Mouse (Mus musculus): Measurements from ENCODE around the gene Atp6v0e. TPM values are rescaled to one million over a fixed set of nuclear protein-coding genes. Genes with fewer than 3 reads are reported as not detected.

Atp6v0e gene
- total and polyA plus RNA-seq, 3 experiments: 190 to 422 (median 226) TPM

DNA sequence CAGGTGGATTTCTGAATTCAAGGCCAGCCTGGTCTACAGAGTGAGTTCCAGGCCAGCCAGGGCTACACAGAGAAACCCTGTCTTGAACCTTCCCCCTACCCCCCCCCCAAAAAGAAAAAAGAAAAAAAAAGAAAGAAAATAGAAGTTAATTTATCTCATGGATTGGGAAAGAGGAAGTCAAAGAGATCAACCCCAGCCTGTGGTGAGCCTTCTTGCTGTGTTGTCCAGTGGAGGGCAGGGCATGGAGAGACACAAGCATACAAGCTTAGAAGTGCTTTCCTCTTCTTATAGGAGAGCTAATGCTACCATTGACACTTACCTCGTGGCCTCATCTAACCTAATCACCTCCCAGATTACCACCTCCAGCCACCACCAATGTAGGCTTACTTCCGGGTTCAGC lies 23.2 kb upstream of the Atp6v0e start:
- no peak overlapping the region for H3K27ac ChIP-seq (ENCODE audit: insufficient read depth, low read depth)
- H3K4me2 ChIP-seq (ENCODE audit: insufficient read depth, low read depth, poor library complexity, severe bottlenecking): no peak overlapping the region
- dilution Hi-C loops (cut with MboI; ENCODE audit: extremely low pct_ligation_motif_present, extremely low pct_unique_long_range_greater_than_20kb, low sequenced_read_pairs): no loop called here
- H3K9ac ChIP-seq (ENCODE audit: insufficient read depth, low read depth): no peak overlapping the region
- H3K36me3 ChIP-seq (replicated peaks in 1 of 2; ENCODE audit: control insufficient read depth in 1 of 2, insufficient read depth in 1 of 2, low read length in 1 of 2): peaks cover 84 to 97% of the 10 kb centered on the region in 2 experiments
- H3K4me1 ChIP-seq (ENCODE audit: control insufficient read depth in 1 of 2, insufficient read depth in 2 of 2): no peaks in the 10 kb centered on the region
- in situ Hi-C loops (cut with MboI; ENCODE audit: low pct_ligation_motif_present, low pct_unique_long_range_greater_than_20kb, low sequenced_read_pairs): loop anchor here (5.0 to 25.0 kb wide), 3 partner anchors 132 to 352 kb away; no protein-coding TSS in a partner anchor
- no peak for DNase-seq (ENCODE audit: extremely low read depth)
- TF ChIP-seq CTCF (conservative IDR thresholded peaks at IDR 0.05 in 1 of 2, IDR thresholded peaks at IDR 0.05 in 1 of 2; ENCODE audit: low read depth in 2 of 2, low read length in 2 of 2) (no peak), TBP (conservative IDR thresholded peaks at IDR 0.05; ENCODE audit: low read depth, low read length) (no peak), PAX5 (IDR thresholded peaks at IDR 0.05; ENCODE audit: low read length) (no peak), ZNF384 (IDR thresholded peaks at IDR 0.05; ENCODE audit: low read depth, low read length) (no peak), ETS1 (conservative IDR thresholded peaks at IDR 0.05; ENCODE audit: low read depth, low read length) (no peak), HCFC1 (IDR thresholded peaks at IDR 0.05; ENCODE audit: low read depth, low read length) (no peak), UBTF (IDR thresholded peaks at IDR 0.05; ENCODE audit: low read depth, low read length) (no peak), SMC3 (IDR thresholded peaks at IDR 0.05; ENCODE audit: low read depth, low read length) (no peak)
- no peak overlapping the region for H3K4me3 ChIP-seq (replicated peaks in 1 of 3; ENCODE audit: low read depth in 2 of 3, low read length in 2 of 3, poor library complexity in 1 of 3)
- H3K27me3 ChIP-seq (replicated peaks): no peaks in the 10 kb centered on the region
- no peaks in the 10 kb centered on the region for H3K9me3 ChIP-seq (replicated peaks; ENCODE audit: low read length)
- no peaks in the 10 kb centered on the region for H3K79me2 ChIP-seq (replicated peaks; ENCODE audit: control insufficient read depth, extremely low read depth, insufficient read depth, poor library complexity, severe bottlenecking)

DNA sequence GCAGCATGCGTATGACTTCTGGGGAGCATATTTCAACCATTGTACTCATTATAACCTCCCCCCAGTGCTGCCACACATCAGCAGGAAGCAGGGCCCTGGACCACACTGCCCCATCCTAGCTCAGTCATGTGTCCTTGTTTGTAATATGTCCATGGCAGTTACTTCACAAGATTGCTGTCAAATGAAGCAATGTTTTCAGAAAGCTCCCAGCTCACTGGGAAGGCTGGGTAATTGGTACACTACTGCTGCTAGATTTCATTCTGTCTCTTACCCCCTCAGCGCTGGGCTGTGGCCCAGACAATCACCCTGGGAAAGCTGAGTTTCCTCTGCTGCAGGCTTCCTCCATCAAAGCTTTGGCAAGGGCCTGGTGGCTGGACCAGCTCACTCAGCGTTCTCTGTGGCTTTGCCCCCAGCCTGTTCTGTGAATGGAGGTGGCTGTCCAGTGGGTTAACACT lies 22.7 kb upstream of the Atp6v0e start:
- H3K4me2 ChIP-seq (ENCODE audit: insufficient read depth, low read depth, poor library complexity, severe bottlenecking): no peak overlapping the region
- TF ChIP-seq RAD21 (IDR thresholded peaks at IDR 0.05; ENCODE audit: low read depth, low read length) (no peak), ETS1 (conservative IDR thresholded peaks at IDR 0.05; ENCODE audit: low read depth, low read length) (no peak), IRF4 (IDR thresholded peaks at IDR 0.05; ENCODE audit: low read depth, low read length) (no peak), MAZ (IDR thresholded peaks at IDR 0.05; ENCODE audit: low read depth, low read length) (no peak), NRF1 (IDR thresholded peaks at IDR 0.05; ENCODE audit: low read depth, low read length) (no peak), NELFE (IDR thresholded peaks at IDR 0.05; ENCODE audit: low read depth, low read length) (no peak), UBTF (IDR thresholded peaks at IDR 0.05; ENCODE audit: low read depth, low read length) (no peak), ELF1 (IDR thresholded peaks at IDR 0.05; ENCODE audit: low read depth, low read length) (no peak), PAX5 (IDR thresholded peaks at IDR 0.05; ENCODE audit: low read length) (no peak), POLR2A (IDR thresholded peaks at IDR 0.05; ENCODE audit: low read depth, low read length) (no peak), RCOR1 (conservative IDR thresholded peaks at IDR 0.05; ENCODE audit: low read depth, low read length) (no peak)
- in situ Hi-C loops (cut with MboI; ENCODE audit: low pct_ligation_motif_present, low pct_unique_long_range_greater_than_20kb, low sequenced_read_pairs) (loop anchor here (5.0 to 25.0 kb wide), 2 partner anchors 163 to 353 kb away; no protein-coding TSS in a partner anchor), dilution Hi-C loops (cut with MboI; ENCODE audit: extremely low pct_ligation_motif_present, extremely low pct_unique_long_range_greater_than_20kb, low sequenced_read_pairs) (no loop called here)
- no peak overlapping the region for H3K27ac ChIP-seq (ENCODE audit: insufficient read depth, low read depth)
- no peak overlapping the region for H3K9ac ChIP-seq (ENCODE audit: insufficient read depth, low read depth)
- no peak for DNase-seq (ENCODE audit: extremely low read depth)
- H3K79me2 ChIP-seq (replicated peaks; ENCODE audit: control insufficient read depth, extremely low read depth, insufficient read depth, poor library complexity, severe bottlenecking): no peaks in the 10 kb centered on the region
- no peak overlapping the region for H3K4me3 ChIP-seq (replicated peaks in 1 of 3; ENCODE audit: low read depth in 2 of 3, low read length in 2 of 3, poor library complexity in 1 of 3)
- H3K4me1 ChIP-seq (ENCODE audit: control insufficient read depth in 1 of 2, insufficient read depth in 2 of 2): no peaks in the 10 kb centered on the region
- H3K9me3 ChIP-seq (replicated peaks; ENCODE audit: low read length): no peaks in the 10 kb centered on the region
- H3K27me3 ChIP-seq (replicated peaks): no peaks in the 10 kb centered on the region
- peaks cover 84 to 97% of the 10 kb centered on the region in 2 experiments for H3K36me3 ChIP-seq (replicated peaks in 1 of 2; ENCODE audit: control insufficient read depth in 1 of 2, insufficient read depth in 1 of 2, low read length in 1 of 2)
